Mouse (Mus musculus): ENCODE measurements at regions not wholly inside any gene's neighbourhood (a gene's known extent, or its start where the extent isn't known, plus 50 kb on each side); places are given as distances from the start of the nearest gene placed in this dataset.

GRCm38 (mm10) chr6:41118201-41118976 is 83.1 kb upstream of the 2210010C04Rik start:
- TF ChIP-seq CTCF (IDR thresholded peaks at IDR 0.05; ENCODE audit: borderline replicate concordance, insufficient read depth, low read length), result no peak
- TF ChIP-seq POLR2A (IDR thresholded peaks at IDR 0.05; ENCODE audit: low read depth, low read length), result no peak
